Mouse (Mus musculus): ENCODE measurements around the gene Kcnmb3. TPM values are rescaled to one million over a fixed set of nuclear protein-coding genes. Genes with fewer than 3 reads are reported as not detected.

Kcnmb3 gene
- polyA plus RNA-seq, 1 experiment from 2014 or later, result 0.21 TPM

GRCm38 (mm10) chr3:32494387-32495087 lies 2.5 kb upstream of the Kcnmb3 start:
- no peak overlapping the region for H3K4me2 ChIP-seq
- no peaks in the 10 kb centered on the region for H3K4me1 ChIP-seq (ENCODE audit: insufficient read depth)
- H3K36me3 ChIP-seq (ENCODE audit: insufficient read depth), result no peaks in the 10 kb centered on the region
- no peak for ATAC-seq (ENCODE audit: insufficient read depth)
- TF ChIP-seq CTCF (IDR thresholded peaks at IDR 0.05; ENCODE audit: low read depth), result peak; percentile 35; the same call in 1 of the 2 replicates
- H3K9me3 ChIP-seq (ENCODE audit: low read depth, low read length), result no peaks in the 10 kb centered on the region
- DNase-seq, result peak; percentile 13
- H3K9ac ChIP-seq, result no peak overlapping the region
- H3K27ac ChIP-seq (ENCODE audit: low read depth), result no peak overlapping the region
- no peaks in the 10 kb centered on the region for H3K27me3 ChIP-seq (ENCODE audit: insufficient read depth, low read length)
- 78% methylated on average over 8 of the region's 8 CpGs for WGBS
- no peak overlapping the region for H3K4me3 ChIP-seq (ENCODE audit: low read depth, low read length)

- no peak for TF ChIP-seq CTCF (IDR thresholded peaks at IDR 0.05; ENCODE audit: low read depth)
- Histone ChIP-seq H3K4me2 (no peak overlapping the region), H3K4me3 (ENCODE audit: low read depth, low read length) (no peak overlapping the region), H3K9ac (no peak overlapping the region), H3K4me1 (ENCODE audit: insufficient read depth) (no peaks in the 10 kb centered on the region), H3K27me3 (ENCODE audit: insufficient read depth, low read length) (no peaks in the 10 kb centered on the region), H3K9me3 (ENCODE audit: low read depth, low read length) (no peaks in the 10 kb centered on the region), H3K27ac (ENCODE audit: low read depth) (no peak overlapping the region), H3K36me3 (ENCODE audit: insufficient read depth) (no peaks in the 10 kb centered on the region)
- ATAC-seq (ENCODE audit: insufficient read depth) (no peak), DNase-seq (no peak)
Measured at GRCm38 (mm10) chr3:32490928-32491315, 1.1 kb downstream of the Kcnmb3 start.

DNA sequence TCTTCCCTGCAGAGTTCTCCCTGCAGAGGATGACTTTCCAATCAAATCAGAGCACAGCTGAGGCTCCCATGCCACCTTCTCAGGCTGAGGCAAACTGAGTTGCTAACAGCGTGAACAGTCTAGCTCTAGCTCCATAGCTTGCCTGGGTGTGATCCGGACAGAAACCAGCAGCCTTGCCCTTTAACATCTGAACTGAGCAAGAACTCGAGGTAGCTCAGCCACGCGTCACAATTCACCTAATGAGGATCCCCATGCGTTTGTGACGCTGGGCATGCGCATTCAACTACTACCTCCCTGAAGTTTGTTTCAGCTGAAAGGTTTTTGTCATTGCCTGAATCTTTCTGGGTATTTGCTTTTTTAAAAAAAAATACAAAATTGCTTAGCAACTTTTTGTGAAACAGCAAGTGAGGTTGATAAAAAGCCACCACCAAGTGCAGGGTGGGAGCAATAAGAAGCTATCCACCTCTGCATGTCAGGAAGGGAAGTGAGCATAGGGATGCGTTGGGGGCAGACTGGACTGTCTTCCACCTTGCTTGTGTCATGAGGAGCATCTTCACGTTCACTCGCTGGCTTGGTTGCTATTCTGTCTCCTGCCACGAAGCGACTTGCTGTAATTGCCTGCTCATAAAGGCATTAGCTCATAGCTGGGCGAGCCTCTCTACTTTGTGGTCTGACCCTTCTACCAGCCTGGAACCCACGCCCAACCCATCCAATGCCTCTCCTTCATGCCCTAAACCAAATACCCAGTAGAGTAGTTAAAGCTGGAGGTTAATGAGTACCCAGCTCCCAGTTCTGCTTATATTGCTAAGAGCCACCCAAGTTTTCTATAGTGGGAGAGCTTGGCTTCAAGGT lies 1.7 kb downstream of the Kcnmb3 start:
- Histone ChIP-seq H3K36me3 (ENCODE audit: insufficient read depth) (no peaks in the 10 kb centered on the region), H3K4me3 (ENCODE audit: low read depth, low read length) (no peak overlapping the region), H3K4me2 (no peak overlapping the region), H3K27ac (ENCODE audit: low read depth) (no peak overlapping the region), H3K4me1 (ENCODE audit: insufficient read depth) (no peaks in the 10 kb centered on the region), H3K9me3 (ENCODE audit: low read depth, low read length) (no peaks in the 10 kb centered on the region), H3K9ac (no peak overlapping the region), H3K27me3 (ENCODE audit: insufficient read depth, low read length) (no peaks in the 10 kb centered on the region)
- ATAC-seq (ENCODE audit: insufficient read depth), result no peak
- no peak for TF ChIP-seq CTCF (IDR thresholded peaks at IDR 0.05; ENCODE audit: low read depth)
- DNase-seq, result no peak
- 64% methylated on average over 15 of the region's 15 CpGs for WGBS

GRCm38 (mm10) chr3:32488172-32488571 lies 3.9 kb downstream of the Kcnmb3 start:
- WGBS, result 76% methylated on average over 6 of the region's 6 CpGs
- ATAC-seq (ENCODE audit: insufficient read depth) (no peak), DNase-seq (no peak)
- Histone ChIP-seq H3K9ac (no peak overlapping the region), H3K9me3 (ENCODE audit: low read depth, low read length) (no peaks in the 10 kb centered on the region), H3K36me3 (ENCODE audit: insufficient read depth) (no peaks in the 10 kb centered on the region), H3K27ac (ENCODE audit: low read depth) (no peak overlapping the region), H3K4me3 (ENCODE audit: low read depth, low read length) (no peak overlapping the region), H3K4me1 (ENCODE audit: insufficient read depth) (no peaks in the 10 kb centered on the region), H3K27me3 (ENCODE audit: insufficient read depth, low read length) (no peaks in the 10 kb centered on the region), H3K4me2 (no peak overlapping the region)
- no peak for TF ChIP-seq CTCF (IDR thresholded peaks at IDR 0.05; ENCODE audit: low read depth)

DNA sequence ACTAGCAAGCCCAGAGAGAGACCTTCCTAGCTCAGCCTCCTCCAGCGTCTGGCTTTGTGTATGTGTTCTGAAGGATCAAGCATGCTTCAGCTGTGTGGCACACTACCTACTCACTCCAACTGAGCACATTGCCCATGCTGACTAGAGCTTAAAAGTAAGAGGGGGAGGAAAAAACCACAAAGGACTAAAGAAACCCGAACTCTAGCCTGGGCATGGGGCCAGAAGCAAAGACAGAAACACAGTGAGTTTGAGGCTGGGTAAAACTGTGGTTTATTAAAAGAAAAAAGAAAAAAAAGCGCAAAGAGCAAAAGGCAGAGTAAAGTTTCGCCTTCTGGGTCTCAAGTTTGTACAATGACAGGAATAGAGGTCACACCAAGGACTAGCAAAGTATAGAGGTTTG lies 5.5 kb downstream of the Kcnmb3 start:
- no peaks in the 10 kb centered on the region for H3K27me3 ChIP-seq (ENCODE audit: insufficient read depth, low read length)
- H3K9ac ChIP-seq, result no peak overlapping the region
- WGBS, result 68% methylated on average over 4 of the region's 4 CpGs
- no peak for TF ChIP-seq CTCF (IDR thresholded peaks at IDR 0.05; ENCODE audit: low read depth)
- no peak overlapping the region for H3K27ac ChIP-seq (ENCODE audit: low read depth)
- no peak overlapping the region for H3K4me3 ChIP-seq (ENCODE audit: low read depth, low read length)
- DNase-seq (no peak), ATAC-seq (ENCODE audit: insufficient read depth) (no peak)
- H3K4me1 ChIP-seq (ENCODE audit: insufficient read depth), result no peaks in the 10 kb centered on the region
- no peak overlapping the region for H3K4me2 ChIP-seq
- H3K36me3 ChIP-seq (ENCODE audit: insufficient read depth), result no peaks in the 10 kb centered on the region
- H3K9me3 ChIP-seq (ENCODE audit: low read depth, low read length), result no peaks in the 10 kb centered on the region

DNA sequence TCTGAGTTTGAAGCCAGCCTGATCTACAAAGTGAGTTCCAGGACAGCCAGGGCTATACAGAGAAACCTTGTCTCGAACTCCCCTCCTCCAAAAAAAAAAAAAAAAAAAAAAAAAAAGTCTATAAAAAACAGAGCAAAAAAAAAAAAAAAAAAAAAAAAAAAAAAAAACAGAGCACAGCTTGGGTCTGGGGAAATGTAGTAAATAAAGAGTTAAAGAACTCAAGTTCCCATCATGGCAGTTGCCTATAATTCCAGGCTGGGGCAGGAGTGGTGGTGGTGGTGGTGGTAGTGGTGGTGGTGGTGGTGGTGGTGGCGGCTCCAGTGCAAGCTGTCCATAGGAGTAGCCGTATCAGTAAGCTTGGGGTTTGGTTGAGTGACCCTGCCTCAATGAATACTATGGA lies 9.0 kb downstream of the Kcnmb3 start:
- Histone ChIP-seq H3K27me3 (ENCODE audit: insufficient read depth, low read length) (no peaks in the 10 kb centered on the region), H3K4me1 (ENCODE audit: insufficient read depth) (no peaks in the 10 kb centered on the region), H3K4me2 (no peak overlapping the region), H3K9ac (no peak overlapping the region), H3K36me3 (ENCODE audit: insufficient read depth) (no peaks in the 10 kb centered on the region), H3K27ac (ENCODE audit: low read depth) (no peak overlapping the region), H3K4me3 (ENCODE audit: low read depth, low read length) (no peak overlapping the region), H3K9me3 (ENCODE audit: low read depth, low read length) (no peaks in the 10 kb centered on the region)
- WGBS, result 77% methylated on average over 3 of the region's 3 CpGs
- TF ChIP-seq CTCF (IDR thresholded peaks at IDR 0.05; ENCODE audit: low read depth), result no peak
- DNase-seq (no peak), ATAC-seq (ENCODE audit: insufficient read depth) (no peak)

DNA sequence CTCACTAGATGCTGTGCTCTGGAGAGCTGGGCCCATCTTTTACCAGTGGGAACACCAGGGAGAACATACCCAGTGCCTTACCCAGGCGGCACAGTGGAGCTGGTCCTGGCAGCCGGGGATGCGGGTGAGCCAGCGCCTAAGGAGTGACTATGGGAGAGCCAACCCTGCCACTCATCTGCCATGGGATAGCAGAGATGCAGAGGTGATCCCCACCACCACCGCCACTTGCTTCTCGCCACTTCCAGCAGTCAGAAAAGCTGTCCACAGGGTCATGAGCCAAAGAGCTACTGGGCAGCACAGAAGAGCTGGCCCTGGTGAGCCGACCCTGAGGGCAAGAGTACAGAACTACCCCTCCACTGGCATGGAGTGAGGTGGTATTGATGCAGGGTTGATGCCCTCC lies 12.1 kb downstream of the Kcnmb3 start:
- no peak overlapping the region for H3K4me2 ChIP-seq
- no peak overlapping the region for H3K27ac ChIP-seq (ENCODE audit: low read depth)
- no peak overlapping the region for H3K9ac ChIP-seq
- no peaks in the 10 kb centered on the region for H3K27me3 ChIP-seq (ENCODE audit: insufficient read depth, low read length)
- H3K4me3 ChIP-seq (ENCODE audit: low read depth, low read length), result no peak overlapping the region
- TF ChIP-seq CTCF (IDR thresholded peaks at IDR 0.05; ENCODE audit: low read depth), result no peak
- H3K4me1 ChIP-seq (ENCODE audit: insufficient read depth), result no peaks in the 10 kb centered on the region
- no peaks in the 10 kb centered on the region for H3K36me3 ChIP-seq (ENCODE audit: insufficient read depth)
- H3K9me3 ChIP-seq (ENCODE audit: low read depth, low read length), result no peaks in the 10 kb centered on the region
- DNase-seq (no peak), ATAC-seq (ENCODE audit: insufficient read depth) (no peak)
- WGBS, result 82% methylated on average over 7 of the region's 7 CpGs
